Mouse (Mus musculus) MEL-GATA-1-ER (cell line): ENCODE data around the gene Ect2l.

Source experiments
- DNase-seq: peaks from one replicate; pipeline ENCODE4 v3.0.0-alpha.2; 2012; ENCODE audit warnings: low read depth; ENCODE audit errors: extremely low read depth

Ect2l gene

DNA sequence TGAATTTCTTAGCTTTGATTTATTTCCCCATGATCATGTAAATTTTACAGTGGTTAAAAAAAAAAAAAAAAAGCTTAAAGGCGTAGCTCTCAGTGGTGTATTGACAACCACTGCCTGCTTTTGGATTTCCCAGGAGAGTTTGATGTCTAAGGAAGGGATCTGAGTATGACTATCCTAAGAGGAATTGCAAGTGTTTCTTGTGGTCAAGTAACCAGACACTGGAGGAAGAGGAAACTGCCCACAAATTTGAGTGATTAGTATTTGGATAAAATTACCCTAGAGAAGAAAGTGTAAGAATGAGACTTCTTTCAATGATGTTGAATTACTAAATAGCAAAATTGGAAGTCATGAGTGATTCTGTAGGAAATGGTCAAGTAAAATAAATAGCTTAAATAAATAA, 129.2 kb downstream of the Ect2l start:
- DNase-seq, result no peak
